Mouse (Mus musculus) lung, postnatal 0 days (tissue): ENCODE results near the gene Edc4.

ENCODE experiments used
- CTCF ChIP-seq: IDR thresholded peaks from 2 replicates; pipeline ENCODE4 v1.5.1; 2016; ENCODE audit warnings: antibody characterized with exemption, mild to moderate bottlenecking
- EP300 ChIP-seq: IDR thresholded peaks from 2 replicates; pipeline ENCODE4 v1.6.1; 2016; ENCODE audit warnings: antibody characterized with exemption, mild to moderate bottlenecking, control low read depth

DNA sequence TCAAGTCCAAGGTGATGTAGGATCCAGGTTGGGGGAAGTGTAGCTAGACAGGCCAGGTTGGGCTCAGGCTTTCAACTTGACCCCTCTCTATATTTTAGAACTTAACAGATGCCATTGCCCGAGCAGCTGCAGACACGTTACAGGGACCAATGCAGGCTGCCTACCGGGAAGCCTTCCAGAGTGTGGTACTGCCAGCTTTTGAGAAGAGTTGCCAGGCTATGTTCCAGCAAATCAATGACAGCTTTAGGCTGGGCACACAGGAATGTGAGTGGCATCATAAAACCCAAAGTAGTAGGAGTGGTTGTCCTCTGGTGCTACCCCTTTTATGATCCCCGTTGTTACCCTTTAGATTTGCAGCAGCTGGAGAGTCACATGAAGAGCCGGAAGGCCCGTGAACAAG, 10.2 kb downstream of the Edc4 start:
- no peak for TF ChIP-seq CTCF
- no peak for TF ChIP-seq EP300
